Mouse (Mus musculus) liver, embryonic 11.5 days (tissue): ENCODE measurements around the gene Il17f. TPM values are rescaled to one million over a fixed set of nuclear protein-coding genes. Genes with fewer than 3 reads are reported as not detected.

Experiments used
- ATAC-seq: fragments of 200-750 bp; cut with Nextera tagmentation; replicated peaks from 2 replicates; pipeline ENCODE4 v1.8.0; 2017; ENCODE audit warnings: moderate number of reproducible peaks, mild to moderate bottlenecking, moderate TSS enrichment, moderate library complexity; ENCODE audit not compliant: low FRiP score
- DNase-seq: peaks from one replicate; pipeline ENCODE4 v3.0.0-alpha.2; 2017; ENCODE audit warnings: low spot score
- H3K27ac ChIP-seq: fragments of 300-500 bp; sonication (generic); 2 replicates; pipeline ENCODE4 v1.5.1; 2014; ENCODE audit warnings: mild to moderate bottlenecking, low read depth, low read length, control low read depth
- H3K27me3 ChIP-seq: fragments of 300-500 bp; sonication (generic); replicated peaks from 2 replicates; pipeline ENCODE4 v1.6.1; 2014; ENCODE audit warnings: low read length, mixed read lengths; ENCODE audit not compliant: control insufficient read depth, insufficient read depth
- H3K36me3 ChIP-seq: fragments of 300-500 bp; sonication (generic); 2 replicates; pipeline ENCODE4 v1.6.1; 2014; ENCODE audit warnings: mild to moderate bottlenecking, low read length, moderate library complexity, mixed read lengths; ENCODE audit not compliant: control insufficient read depth, insufficient read depth
- H3K4me1 ChIP-seq: fragments of 300-500 bp; sonication (generic); replicated peaks from 2 replicates; pipeline ENCODE4 v1.6.1; 2014; ENCODE audit warnings: low read length, mixed read lengths; ENCODE audit not compliant: control insufficient read depth, insufficient read depth
- H3K4me2 ChIP-seq: fragments of 300-500 bp; sonication (generic); 2 replicates; pipeline ENCODE4 v1.6.1; 2014; ENCODE audit warnings: mild to moderate bottlenecking, control low read depth, moderate library complexity
- H3K4me3 ChIP-seq: fragments of 300-500 bp; sonication (generic); 2 replicates; pipeline ENCODE4 v1.5.1; 2014; ENCODE audit warnings: low read depth, low read length, control low read depth
- H3K9ac ChIP-seq: fragments of 300-500 bp; sonication (generic); 2 replicates; pipeline ENCODE4 v1.6.1; 2014; ENCODE audit warnings: low read depth, low read length, control low read depth
- H3K9me3 ChIP-seq: fragments of 300-500 bp; sonication (generic); 2 replicates; pipeline ENCODE4 v1.6.1; 2016; ENCODE audit warnings: low read length, inconsistent platforms, mixed read lengths; ENCODE audit not compliant: control insufficient read depth
- WGBS: fragments of 180-500 bp; shearing (Covaris S2); extraction: QIAGEN DNeasy Blood & Tissue Kit; methylation state at CpG from one replicate; pipeline ENCODE4 v1.1.7; 2014; 5-methylcytosine and 5-hydroxymethylcytosine counted together
- polyA plus RNA-seq: library from polyadenylated mRNA; unstranded; fragments of >200 nt; fragmentation: Nextera tagmentation; extraction: Ambion mirVana; gene quantifications from 2 replicates; pipeline ENCODE4 v1.2.1, GENCODE M21; 2014

The Il17f gene
- polyA plus RNA-seq, 1 experiment from 2014 or later = not detected

DNA sequence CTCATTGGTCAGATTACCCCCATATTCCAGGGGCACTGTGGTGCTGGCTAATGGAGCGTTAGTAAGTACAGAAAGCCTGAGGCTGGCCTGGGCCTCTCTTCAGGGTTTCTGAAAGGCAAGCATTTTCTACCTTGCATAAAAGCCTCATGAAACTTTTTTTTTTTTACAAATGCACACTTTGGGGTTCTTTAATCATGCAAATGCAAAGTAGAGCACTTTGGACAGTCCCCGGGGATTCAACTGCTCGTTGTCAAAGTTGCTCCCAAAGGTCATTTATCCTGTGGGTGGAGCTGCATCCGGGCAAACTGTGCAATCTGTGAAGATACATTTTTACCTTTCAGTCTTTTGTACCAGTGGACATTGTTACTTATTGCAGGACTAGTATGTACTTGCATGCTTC is 29.0 kb downstream of the Il17f start:
- H3K27me3 ChIP-seq = no peaks in the 10 kb centered on the region
- 79% methylated on average over 4 of the region's 4 CpGs for WGBS
- no peaks in the 10 kb centered on the region for H3K4me1 ChIP-seq
- H3K9ac ChIP-seq = no peak overlapping the region
- H3K4me3 ChIP-seq = no peak overlapping the region
- H3K9me3 ChIP-seq = no peaks in the 10 kb centered on the region
- H3K4me2 ChIP-seq = no peak overlapping the region
- no peaks in the 10 kb centered on the region for H3K36me3 ChIP-seq
- no peak for DNase-seq
- no peak for ATAC-seq
- H3K27ac ChIP-seq = no peak overlapping the region

DNA sequence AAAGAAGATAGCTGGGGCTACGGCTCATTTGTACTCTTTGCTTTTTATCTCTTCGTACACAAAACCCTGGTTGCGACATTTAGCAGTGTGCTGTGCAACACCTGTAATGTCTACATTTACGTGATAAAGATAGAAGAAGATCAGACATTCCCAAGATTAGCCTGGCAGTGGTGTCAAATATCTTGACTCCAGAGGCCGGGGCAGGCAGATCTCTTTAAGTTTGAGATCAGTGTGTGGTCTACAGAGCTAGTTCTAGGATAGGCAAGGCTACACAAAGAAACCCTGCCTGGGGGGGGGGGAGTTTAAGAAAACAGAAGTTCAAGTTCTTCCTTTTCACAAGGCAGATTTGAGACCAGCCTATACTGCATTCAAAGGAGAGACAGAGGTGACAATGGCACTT is 30.1 kb downstream of the Il17f start:
- WGBS = 64% methylated on average over 5 of the region's 5 CpGs

DNA sequence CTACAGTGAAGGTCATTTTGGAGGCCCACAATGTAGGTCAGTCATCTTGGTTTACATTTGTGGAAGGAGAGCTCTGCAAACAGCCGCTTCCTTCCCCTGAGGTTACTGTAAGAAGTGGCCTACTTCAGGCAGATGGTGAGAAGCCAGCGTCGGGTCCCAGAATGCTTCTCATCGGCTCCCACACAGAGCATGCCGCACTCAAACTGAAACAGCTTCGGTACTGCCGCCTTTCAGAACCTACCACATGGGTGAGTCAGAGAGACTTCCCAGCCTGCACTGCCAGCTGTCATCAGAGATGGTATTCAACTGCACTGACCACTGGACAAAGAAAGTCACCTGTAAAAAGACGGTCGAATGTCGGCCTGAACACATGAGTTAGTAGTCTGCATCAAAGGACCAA is 30.6 kb downstream of the Il17f start:
- no peaks in the 10 kb centered on the region for H3K27me3 ChIP-seq
- H3K4me3 ChIP-seq = no peak overlapping the region
- no peak overlapping the region for H3K9ac ChIP-seq
- H3K9me3 ChIP-seq = no peaks in the 10 kb centered on the region
- H3K36me3 ChIP-seq = no peaks in the 10 kb centered on the region
- DNase-seq (no peak), ATAC-seq (no peak)
- no peak overlapping the region for H3K4me2 ChIP-seq
- H3K27ac ChIP-seq = no peak overlapping the region
- no peaks in the 10 kb centered on the region for H3K4me1 ChIP-seq
- 80% methylated on average over 10 of the region's 10 CpGs for WGBS

More for the DNA sequence above, 30.1 kb downstream of the Il17f start:
- Histone ChIP-seq H3K9me3 (no peaks in the 10 kb centered on the region), H3K4me2 (no peak overlapping the region), H3K27me3 (no peaks in the 10 kb centered on the region), H3K9ac (no peak overlapping the region), H3K4me1 (no peaks in the 10 kb centered on the region), H3K4me3 (no peak overlapping the region), H3K27ac (no peak overlapping the region), H3K36me3 (no peaks in the 10 kb centered on the region)
- DNase-seq = no peak
- no peak for ATAC-seq

DNA sequence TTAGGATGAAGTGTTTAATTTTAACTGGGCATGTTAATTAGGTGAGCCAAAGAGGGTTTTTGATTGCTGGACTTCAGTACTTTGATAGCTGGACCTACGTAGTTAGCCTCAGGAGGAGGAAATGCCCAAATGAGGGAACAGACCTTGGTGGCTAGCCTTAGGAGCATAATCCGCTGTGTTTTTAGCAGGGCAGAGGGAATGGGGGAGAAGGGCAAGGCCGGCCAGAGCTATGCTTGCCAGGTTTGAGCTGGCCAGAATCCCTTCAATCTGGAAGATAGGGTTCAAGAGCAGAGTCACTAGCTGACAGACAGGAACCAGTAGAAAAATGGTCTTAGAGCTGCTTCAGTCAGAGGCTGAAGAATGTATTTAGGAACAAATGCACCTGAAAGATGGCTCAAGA is 32.8 kb downstream of the Il17f start:
- Histone ChIP-seq H3K4me2 (no peak overlapping the region), H3K4me3 (no peak overlapping the region), H3K27ac (no peak overlapping the region), H3K9me3 (no peaks in the 10 kb centered on the region), H3K27me3 (no peaks in the 10 kb centered on the region), H3K9ac (no peak overlapping the region), H3K36me3 (no peaks in the 10 kb centered on the region), H3K4me1 (no peaks in the 10 kb centered on the region)
- DNase-seq (no peak), ATAC-seq (no peak)
- 77% methylated on average over 3 of the region's 3 CpGs for WGBS

DNA sequence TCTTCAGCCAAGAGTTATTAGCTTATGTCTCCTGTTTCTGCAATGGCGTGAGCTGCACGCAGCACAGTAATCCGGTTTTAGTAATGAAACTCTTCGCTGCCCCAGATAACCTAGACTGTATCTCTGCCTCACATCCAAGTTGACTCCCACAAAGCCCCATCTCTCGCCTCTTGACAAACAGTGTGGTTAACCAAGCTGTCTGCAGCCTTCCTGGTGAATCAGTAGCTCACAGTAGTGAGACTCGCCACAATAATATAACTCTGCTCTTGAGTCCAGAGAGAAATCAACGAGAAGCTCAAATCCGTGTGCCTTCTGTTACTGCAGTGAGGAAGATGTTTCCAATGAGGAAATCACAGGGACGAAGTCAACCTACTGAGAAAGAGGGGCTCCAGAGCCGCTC is 36.0 kb downstream of the Il17f start:
- Histone ChIP-seq H3K27me3 (no peaks in the 10 kb centered on the region), H3K9ac (no peak overlapping the region), H3K9me3 (no peaks in the 10 kb centered on the region), H3K36me3 (no peaks in the 10 kb centered on the region), H3K4me2 (no peak overlapping the region), H3K4me1 (no peaks in the 10 kb centered on the region), H3K27ac (no peak overlapping the region), H3K4me3 (no peak overlapping the region)
- ATAC-seq (no peak), DNase-seq (no peak)
- 64% methylated on average over 10 of the region's 10 CpGs for WGBS

DNA sequence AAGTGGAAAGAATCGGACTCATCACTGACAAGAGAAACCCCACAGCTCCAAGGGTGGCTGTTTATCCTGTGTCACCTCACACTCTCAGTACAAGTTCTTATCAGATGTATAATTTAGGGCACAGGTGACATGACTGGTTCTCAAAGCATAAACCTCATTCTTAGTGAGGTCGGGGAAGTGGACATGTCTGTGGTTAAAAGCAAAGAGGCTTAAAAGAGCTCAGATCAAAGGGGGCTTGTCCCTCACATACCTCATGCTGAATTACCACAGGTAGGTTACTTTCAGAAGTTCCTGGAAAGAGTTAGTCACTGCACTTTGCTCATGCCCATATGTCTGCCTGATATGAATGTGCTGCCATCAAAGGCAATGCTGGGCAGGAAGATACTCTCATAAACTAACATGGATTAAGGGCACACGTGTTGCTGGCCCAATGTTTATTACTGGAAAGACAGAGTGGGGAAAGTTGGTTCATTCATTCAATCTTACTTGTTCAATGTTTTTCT is 49.9 kb downstream of the Il17f start:
- Histone ChIP-seq H3K4me1 (no peaks in the 10 kb centered on the region), H3K9me3 (no peaks in the 10 kb centered on the region), H3K4me2 (no peak overlapping the region), H3K4me3 (no peak overlapping the region), H3K27ac (no peak overlapping the region), H3K36me3 (no peaks in the 10 kb centered on the region), H3K9ac (no peak overlapping the region), H3K27me3 (no peaks in the 10 kb centered on the region)
- no peak for ATAC-seq
- no peak for DNase-seq
- 63% methylated on average over 3 of the region's 3 CpGs for WGBS

DNA sequence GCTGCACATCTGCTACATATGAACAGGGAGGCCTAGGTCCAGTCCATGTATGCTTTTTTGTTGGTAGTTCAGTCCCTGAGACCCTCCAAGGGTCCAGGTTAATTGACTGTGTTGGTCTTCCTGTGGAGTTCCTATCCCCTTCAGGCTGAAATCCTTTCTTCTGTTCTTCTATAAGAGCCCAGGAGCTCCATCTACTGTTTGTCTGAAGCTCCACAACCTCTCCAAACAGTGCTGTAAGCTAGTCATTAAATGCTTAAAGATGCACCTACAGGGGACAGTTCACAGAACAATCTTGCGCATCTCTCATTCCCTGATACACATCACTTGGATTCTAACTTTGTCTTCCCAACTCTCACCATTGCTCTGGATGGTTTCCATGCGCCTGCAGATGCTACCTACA is 51.9 kb downstream of the Il17f start:
- DNase-seq (no peak), ATAC-seq (no peak)
- Histone ChIP-seq H3K4me3 (no peak overlapping the region), H3K4me2 (no peak overlapping the region), H3K27ac (no peak overlapping the region), H3K36me3 (no peaks in the 10 kb centered on the region), H3K9me3 (no peaks in the 10 kb centered on the region), H3K4me1 (no peaks in the 10 kb centered on the region), H3K27me3 (no peaks in the 10 kb centered on the region), H3K9ac (no peak overlapping the region)
- 87% methylated on average over 2 of the region's 2 CpGs for WGBS

DNA sequence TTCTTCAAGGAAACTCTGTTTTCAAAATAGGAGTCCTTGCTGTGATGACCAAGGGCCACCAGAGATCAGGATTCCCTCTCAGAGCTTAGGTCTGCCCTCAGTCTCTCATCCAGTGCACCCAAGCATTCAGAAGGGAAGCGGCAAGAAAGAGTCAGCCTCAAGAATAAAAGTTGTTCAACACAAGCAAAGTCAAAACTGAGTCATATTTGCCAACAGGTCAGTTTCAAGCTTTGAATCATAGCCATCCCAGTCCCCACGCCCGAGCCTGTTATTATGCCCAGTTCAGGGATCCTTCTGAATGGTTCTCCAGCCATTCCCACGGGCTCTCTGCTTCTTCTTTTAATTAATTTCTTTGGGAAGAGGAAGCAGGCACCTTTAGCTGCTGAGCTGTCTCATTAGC is 53.8 kb downstream of the Il17f start:
- no peak for DNase-seq
- Histone ChIP-seq H3K27me3 (no peaks in the 10 kb centered on the region), H3K36me3 (no peaks in the 10 kb centered on the region), H3K9ac (no peak overlapping the region), H3K4me2 (no peak overlapping the region), H3K4me1 (no peaks in the 10 kb centered on the region), H3K27ac (no peak overlapping the region), H3K4me3 (no peak overlapping the region), H3K9me3 (no peaks in the 10 kb centered on the region)
- ATAC-seq = no peak
- WGBS = 84% methylated on average over 4 of the region's 4 CpGs

DNA sequence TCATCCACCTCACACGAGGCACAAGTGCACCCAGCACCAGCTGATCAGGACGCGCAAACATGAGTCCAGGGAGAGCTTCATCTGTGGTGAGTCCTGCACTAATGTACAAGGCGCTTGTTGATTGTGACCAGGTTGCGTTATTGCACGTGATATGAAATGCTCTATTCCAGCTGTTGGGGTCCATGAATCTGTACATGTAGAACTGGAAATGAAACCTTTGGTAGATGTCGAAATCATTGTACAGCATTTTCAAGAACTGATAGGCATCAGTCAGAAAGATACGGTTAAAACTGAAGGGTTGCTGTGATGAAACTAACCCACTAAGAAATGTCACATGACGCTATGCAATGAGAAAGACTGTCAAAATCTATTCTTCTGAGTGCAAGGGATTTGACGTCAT is 59.5 kb downstream of the Il17f start, which contains the start of gene Il17a:
Il17a (plus strand) TSS at position 3 of the 400 bp plus-strand sequence.
- no peak within 1 kb of the TSS for H3K4me3 ChIP-seq
- 87% methylated on average over 10 of the region's 10 CpGs for WGBS
- no peaks in the 10 kb centered on the region; the same call in 1 of the 2 replicates for H3K9me3 ChIP-seq
- ATAC-seq (no peak), DNase-seq (no peak)
- H3K4me1 ChIP-seq = no peaks in the 10 kb centered on the region
- H3K27me3 ChIP-seq = no peaks in the 10 kb centered on the region
- H3K9ac ChIP-seq = no peak within 1 kb of the TSS
- H3K36me3 ChIP-seq = no peaks in the 10 kb centered on the region
- H3K4me2 ChIP-seq = no peak within 1 kb of the TSS
- no peak within 1 kb of the TSS for H3K27ac ChIP-seq
